Mouse (Mus musculus) kidney, adult 2 months (tissue): ENCODE measurements at regions not wholly inside any gene's neighbourhood (a gene's known extent, or its start where the extent isn't known, plus 50 kb on each side); places are given as distances from the start of the nearest gene placed in this dataset.

ENCODE experiments used
- CTCF ChIP-seq: fragments of 200-500 bp; conservative IDR thresholded peaks from 2 replicates; pipeline ENCODE4 v1.5.1; 2011; ENCODE audit warnings: low read depth, mild to moderate bottlenecking, control low read depth, low read length, moderate library complexity, mixed read lengths; ENCODE audit not compliant: insufficient read depth, insufficient read length
- POLR2A ChIP-seq: fragments of 200-500 bp; IDR thresholded peaks from one replicate; pipeline ENCODE4 v1.6.1; 2011; ENCODE audit warnings: low read depth, low read length, control low read depth

- TF ChIP-seq CTCF (no peak), POLR2A (no peak)
These were observed 115.2 kb upstream of the Shb start for GRCm38 (mm10) chr4:45647514-45647913.
